Mouse (Mus musculus): ENCODE data around the gene Abcc2.

GRCm38 (mm10) chr19:43832425-43833069 is 50.6 kb downstream of the Abcc2 start:
- peak; percentile 93 for TF ChIP-seq CTCF (IDR thresholded peaks at IDR 0.05; ENCODE audit: low read depth)
- TF ChIP-seq EP300 (IDR thresholded peaks at IDR 0.05; ENCODE audit: low read depth): no peak

All from heart, postnatal 0 days (tissue).